Mouse (Mus musculus) liver, adult 2 months (tissue): ENCODE measurements around the gene Arhgap17.

Experiments used
- CTCF ChIP-seq: fragments of 200-500 bp; IDR thresholded peaks from 2 replicates; pipeline ENCODE4 v1.5.1; 2011; ENCODE audit warnings: low read depth, low read length, control low read depth
- POLR2A ChIP-seq: fragments of 200-500 bp; IDR thresholded peaks from 2 replicates; pipeline ENCODE4 v1.6.1; 2011; ENCODE audit warnings: low read length, control low read depth; ENCODE audit not compliant: insufficient read depth; ENCODE audit errors: extremely low read depth

- TF ChIP-seq CTCF (no peak), POLR2A (no peak)
Measured at GRCm38 (mm10) chr7:123330506-123330905, 39.2 kb downstream of the Arhgap17 start.
